Mouse (Mus musculus) urinary bladder, postnatal 14 days (tissue): ENCODE results near the gene Abhd2.
"Not testable (repeated sequence)": the region's sequence is repeated elsewhere in the genome, so short reads cannot be mapped to it uniquely, and the experiment has no call there.

Source experiments
- DNase-seq: peaks from one replicate; pipeline ENCODE4 v3.0.0; 2021; ENCODE audit warnings: low spot score

The Abhd2 gene

DNA sequence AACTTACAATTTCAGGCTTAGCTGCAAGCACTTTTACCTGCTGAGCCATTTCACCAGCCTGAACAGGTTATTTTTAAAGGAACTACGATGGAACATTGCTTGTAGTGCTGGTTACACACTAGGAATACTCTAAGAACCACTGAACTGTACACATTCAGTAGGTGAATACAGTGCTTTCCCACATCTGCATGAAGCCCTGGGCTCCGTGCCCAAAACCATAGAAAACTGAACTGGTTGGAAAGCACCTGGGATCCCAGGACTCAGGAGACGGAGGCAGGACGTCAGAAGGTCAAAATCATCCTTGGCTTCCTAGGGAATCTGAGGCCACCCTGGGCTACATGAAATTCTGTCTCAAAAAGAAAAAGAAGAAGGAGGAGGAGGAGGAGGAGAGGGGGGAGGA lies 6.8 kb upstream of the Abhd2 start:
- DNase-seq: no peak

DNA sequence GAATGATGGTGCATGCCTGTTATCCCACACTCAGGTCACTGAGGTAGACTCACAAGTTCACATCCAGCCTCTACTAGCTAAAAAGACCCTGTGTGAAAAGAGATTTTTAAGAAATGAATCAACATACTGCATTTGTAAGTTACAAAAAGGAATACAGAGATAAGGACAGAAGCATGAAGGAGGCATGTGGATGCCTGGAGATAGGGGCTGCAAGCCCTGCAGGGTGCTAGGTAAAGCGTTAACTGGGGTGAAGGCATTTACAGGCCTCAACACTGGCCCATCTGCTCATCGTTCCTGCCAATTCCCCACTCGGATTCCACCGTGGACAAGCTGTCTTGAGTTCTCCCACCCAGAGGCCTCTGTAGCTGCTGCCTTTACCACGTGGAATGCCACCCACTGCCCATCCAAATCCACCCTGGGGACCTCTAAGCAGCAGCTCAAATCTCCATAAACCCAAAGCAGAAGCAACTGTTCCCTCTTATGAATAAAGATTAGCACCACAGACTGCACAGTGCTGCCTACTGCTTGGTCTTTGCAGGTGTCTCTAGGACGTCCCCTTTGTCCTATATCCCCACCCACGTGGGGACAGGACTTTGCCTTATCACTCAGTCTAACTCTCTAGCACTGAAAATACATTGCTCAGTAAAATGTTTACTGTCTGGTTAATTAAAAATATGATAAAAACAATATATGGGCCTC lies 5.2 kb upstream of the Abhd2 start:
- no peak for DNase-seq

DNA sequence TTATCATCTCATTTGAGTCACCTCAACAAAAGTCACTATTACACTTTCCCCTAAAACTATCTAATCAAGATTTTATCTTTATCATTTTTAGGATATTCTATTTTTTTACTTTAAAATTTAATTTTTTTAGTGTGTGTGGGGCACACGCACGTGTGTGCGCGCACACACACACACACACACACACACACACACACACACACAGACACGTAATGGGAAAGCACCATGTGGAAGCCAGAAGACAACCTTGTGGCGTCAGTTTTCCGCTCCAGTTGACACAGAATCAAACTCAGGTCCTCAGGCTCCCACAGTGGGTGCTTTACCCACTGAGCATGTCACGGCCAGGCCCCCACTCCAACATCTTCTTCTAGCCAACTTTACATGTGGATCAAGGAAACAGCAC lies 4.1 kb upstream of the Abhd2 start:
- no peak for DNase-seq

DNA sequence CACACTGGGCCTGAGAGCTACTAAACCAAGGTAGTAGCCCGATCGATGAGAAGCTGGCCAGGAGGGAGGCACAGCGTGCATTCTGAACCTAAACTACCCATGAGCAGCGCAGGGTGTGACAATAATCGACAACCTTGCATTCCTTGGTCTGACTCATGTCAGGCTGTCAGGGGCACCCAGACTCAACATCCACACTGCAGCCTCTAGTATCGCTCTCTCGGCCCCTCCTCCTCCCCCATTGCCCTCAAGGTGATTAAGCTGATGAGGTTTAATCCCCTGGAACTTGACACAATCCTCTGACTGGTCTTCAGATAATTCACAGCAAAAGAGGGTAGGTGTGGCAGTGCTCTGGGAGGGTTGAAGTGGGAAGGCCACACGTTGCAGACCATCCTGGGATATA lies 3.6 kb upstream of the Abhd2 start:
- no peak for DNase-seq

DNA sequence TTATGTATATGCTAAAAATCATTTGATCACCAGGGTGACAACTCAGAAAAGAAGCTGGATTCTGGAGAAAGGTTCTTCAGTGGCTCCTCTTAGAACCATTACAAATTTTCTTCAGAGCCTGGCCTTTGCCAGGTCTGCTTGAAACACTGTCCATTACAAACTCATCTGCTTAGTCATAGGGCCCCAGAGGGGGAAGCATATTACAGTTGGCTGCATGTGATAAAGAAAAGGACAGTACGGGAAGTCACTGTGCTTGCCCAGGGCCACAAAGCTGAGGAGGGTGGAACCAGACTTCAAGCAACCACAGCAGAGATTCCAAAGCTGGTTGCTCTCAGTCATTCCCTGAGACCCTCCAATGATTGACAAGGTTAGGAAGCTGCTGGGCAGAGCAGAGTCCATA lies 3.1 kb upstream of the Abhd2 start:
- DNase-seq: no peak

DNA sequence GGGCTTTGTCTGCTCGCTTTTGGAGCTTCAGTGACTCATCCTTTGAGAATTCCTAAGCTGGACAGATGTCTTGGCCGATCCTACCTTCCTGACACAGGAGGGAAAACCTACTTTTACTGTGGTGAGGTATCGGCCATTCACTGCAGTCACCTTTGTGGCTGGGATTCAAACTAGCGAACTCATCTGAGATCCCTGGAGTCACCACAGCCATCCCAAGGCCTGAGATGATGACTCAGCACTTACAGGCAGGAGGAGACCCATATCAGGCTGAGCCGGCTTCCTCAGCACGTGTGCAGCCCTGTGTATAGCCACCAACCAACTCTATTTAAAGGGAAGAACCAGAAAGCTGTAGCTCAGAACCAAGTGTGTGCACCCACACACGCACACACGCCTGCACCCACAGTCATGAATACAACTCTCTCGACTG lies 2.0 kb upstream of the Abhd2 start:
- DNase-seq: no peak

DNA sequence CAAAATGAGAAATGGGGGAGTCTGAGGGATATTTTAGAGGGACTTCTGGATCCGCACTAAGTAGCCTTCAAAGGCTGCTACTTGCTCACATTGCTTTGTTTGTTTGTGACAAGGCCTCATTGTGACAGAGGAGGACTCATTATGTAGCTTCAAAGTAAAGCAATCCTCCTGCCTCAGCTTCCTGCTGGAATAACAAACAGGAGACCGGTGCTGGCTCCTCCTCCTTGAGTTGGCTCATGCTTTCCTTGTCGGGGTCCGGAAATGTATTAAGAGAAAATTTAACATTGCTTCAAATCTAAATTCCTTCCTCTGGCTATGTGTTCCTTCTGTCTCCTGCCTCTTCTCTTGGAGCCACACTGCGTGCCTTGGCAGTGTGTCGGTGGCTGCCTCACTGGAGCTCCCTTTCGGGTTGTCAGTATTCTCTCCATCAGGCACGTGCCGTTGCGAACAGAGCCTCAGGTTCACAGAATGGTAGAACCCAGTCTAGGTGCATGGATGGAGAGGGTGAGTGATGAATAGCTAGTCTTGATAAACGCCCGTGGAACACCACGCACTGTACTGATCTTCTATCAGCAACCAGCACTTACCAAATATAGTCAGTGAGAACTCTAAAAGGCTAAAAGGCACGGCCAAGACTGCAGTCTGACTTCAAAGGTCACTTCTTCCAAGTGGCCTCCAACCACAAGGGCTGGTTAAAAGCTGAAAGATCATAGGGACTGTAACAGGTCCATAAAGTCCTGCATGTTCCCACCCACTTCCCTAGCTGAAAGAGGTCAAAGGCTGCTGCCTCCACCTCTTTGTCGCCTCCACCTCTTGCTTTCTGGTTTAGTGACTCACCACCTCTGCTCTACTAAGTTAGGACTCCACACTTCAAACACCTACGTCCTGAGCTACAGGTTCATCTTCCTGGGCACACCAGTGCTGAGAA lies 874 bp upstream of the Abhd2 start:
- no peak for DNase-seq

DNA sequence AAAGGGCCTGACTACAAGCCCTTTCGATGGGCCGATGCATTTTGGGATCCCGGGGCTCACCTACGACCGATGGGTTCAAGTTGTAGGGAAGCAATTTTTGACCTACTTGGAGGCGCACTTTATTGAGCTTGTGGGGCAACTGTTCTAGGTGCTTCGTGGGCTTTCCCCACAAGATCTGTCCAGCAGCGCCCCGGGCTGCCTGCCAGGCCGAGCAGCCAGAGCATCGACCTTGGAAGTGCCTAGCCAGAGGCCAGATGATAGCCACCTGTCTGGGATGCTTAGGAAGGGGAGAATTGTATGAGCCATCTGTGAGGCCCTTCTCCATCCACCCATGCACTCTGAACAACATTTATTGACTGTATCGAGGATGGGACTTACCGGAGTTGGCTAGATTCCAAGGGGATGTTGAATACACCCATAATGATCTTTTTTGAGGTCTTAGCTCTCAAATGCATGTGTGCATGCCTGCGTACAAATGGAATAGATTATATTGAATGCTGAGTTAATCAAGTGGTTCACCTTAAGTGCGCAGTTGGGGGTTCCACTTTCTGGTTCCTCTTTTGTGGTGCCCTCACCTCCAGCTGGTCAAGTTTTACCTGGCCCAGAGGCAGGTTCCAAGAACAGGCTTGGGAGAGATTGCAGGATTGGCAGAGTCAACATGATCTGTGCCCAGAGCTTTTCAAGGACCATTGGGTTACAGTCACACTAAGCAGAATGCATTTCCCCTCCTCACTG lies 906 bp downstream of the Abhd2 start:
- DNase-seq: no peak

DNA sequence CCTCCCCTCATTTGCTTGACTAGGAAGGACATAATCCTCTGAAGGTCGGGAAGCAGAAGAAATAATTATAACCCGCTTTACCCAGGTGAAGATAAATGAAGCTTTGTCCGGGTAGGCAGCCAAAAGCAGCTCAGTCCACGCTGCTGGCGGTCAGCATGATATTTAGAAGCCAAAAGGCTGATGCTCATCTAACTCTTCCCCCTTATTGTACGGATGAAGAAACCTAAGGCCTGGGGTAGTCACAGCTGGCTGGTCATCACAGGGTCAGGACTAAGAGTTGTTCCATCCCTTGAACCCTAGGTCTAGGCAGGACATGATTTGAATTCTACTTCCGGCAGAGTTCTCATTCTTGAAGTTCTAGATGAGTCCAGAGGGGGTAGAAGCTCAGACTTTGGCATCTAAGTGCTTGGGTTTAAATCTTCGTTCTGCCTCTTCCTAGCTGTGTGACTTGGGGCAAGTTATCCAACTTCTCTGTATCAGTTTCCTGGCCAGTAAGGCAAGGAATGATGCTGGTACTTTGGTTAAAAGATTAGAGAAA lies 1.5 kb downstream of the Abhd2 start:
- no peak for DNase-seq

DNA sequence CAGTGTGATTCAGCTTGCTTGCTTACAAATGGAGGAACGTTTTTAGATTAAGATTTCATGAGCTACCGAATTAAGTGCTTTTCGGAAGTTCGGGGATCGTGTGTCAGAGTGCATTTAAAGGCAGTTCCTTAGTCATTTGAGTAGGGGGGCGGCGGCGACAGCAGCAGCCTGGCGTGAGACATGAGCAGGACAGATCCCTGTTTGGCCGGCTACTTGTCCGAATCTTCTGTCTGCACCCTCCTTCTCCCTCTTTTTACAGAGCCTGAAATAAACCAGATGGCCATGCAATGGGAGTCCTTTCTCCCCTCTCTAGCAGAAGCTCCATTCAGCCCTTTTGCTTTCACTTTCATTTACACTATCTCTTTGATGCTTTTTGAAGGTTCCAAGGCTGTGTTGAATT lies 2.3 kb downstream of the Abhd2 start:
- DNase-seq: no peak

DNA sequence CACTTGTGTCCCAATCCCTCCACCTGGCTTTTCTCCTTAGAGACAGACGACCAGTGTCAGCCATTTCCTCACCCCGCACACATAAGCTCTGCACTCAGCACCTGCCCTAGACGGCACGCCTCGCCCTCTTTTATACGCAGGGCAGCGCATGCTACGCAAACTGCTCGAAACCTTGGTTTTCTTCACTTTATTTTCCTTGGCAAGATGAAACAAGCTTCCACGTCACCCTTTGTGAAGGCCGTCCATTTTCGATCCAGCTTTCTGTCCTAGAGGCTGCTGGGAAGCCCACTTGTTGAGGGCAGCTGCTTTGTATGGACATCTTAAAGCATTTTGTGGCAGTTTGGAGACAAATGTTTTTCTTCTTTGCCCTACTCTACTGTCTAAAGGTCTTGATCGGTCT lies 5.4 kb downstream of the Abhd2 start:
- no peak for DNase-seq

DNA sequence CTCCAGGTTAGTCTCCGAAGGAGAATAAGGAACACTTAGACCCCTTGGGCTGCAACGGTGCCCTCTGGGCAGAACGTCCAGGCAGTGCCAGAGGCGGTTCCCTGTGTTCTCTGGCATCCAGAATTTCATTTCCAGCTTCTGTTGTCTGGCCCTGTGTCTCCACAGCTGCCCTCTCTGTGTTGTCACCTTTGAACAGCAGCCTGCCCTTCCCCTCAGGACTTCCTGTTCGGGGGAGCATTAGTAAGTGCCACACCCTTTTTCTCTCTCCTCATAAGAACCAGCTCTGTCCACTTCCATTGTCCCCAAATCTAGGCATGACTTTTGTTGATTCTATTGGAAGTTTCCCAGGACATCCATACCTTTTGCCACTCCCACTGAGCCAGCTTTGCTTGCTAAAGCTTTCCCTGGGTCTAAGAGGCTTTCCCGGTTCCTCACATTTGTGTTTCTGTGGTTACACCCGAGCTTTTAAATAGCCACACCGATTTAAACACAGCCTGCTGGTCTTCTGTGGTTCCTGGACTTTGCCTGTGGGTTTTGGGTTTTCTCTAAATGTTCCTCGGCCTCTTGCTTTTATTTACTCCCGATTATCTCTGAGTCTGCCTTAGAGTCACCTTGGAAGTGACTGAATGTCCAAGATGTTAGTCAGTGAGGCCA lies 6.5 kb downstream of the Abhd2 start:
- peak; percentile 37 for DNase-seq

DNA sequence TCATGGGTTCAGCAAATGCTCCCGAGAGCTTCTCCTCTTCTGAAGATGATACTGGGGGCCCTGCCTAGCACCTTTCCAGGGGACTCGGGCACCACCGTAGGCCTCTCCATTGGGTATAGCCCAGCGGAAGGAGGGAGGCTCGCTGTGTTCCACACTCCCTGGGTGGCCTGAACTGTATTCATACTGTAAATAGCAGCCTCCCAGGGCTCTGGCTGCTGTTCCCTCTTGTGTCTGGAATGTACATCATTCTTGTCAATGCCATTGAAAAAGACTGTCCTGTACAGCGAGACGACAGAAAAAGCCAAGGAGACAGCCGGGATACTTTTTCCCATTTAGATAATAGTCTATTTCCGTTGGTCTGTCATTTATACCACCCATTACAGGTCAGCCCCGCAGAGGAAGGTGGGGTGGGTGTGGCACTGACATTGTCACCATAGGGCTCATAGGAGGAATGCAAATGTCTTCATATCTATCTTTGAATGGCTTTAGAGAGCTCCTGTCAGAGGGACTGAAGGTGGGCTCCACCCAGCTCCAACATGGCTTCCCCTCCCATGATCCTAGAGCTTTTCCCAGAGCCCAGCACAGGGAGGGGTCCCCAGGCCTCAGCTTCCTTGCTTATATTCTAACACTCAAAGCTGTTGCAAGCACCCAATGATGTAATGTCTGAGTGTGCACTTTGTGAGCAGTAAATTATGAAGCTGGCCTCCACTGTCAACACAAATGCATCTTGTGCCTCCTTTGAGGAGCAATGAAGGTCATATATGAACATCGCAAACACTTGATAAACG lies 10.1 kb downstream of the Abhd2 start:
- DNase-seq: no peak

DNA sequence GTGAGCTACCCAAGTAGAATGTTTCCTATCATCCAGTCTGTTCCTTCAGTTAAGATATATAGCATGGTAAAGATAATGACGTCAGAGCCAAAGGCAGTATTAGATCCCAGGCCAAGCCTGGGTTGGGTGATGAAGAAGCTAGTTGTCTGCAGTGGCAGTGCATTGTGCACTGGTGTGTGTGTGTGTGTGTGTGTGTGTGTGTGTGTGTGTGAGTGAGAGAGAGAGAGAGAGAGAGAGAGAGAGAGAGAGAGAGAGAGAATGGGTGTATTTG lies 10.6 kb downstream of the Abhd2 start:
- DNase-seq: not testable (repeated sequence)

DNA sequence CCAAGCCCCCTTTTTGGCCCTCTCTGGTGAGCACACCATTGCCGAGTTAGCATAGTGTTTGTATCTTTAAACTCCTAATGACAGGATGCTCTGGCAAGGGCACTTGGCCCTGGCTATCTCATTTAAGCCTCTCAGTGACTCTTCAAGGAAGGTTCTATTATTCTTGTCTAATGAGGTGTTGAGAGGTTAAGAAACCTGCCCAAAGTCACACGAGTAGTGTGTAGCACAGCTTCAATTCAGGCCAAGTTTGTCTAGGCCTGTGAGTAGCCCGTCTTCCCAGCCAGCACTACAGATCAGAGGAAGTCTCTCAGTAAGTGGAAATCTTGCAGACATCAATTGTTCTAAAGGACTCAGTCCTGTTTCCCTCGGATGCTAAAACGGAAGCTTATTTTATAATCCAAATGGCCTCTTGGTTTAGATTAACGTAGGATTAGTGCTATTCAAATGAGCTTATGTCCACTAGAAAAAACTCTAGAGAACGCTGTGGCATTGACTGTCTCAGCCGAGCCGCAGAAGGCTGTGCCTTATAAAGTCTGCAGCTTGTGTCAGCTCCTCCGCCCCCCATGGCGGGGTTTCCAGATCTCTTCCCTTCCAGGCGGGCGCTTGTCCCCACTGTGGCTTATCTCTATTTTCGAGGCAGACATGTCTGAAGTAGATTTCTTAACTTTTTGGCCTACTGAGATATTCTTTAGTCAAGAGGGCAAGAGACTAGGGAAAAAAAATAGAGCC lies 11.3 kb downstream of the Abhd2 start:
- no peak for DNase-seq

DNA sequence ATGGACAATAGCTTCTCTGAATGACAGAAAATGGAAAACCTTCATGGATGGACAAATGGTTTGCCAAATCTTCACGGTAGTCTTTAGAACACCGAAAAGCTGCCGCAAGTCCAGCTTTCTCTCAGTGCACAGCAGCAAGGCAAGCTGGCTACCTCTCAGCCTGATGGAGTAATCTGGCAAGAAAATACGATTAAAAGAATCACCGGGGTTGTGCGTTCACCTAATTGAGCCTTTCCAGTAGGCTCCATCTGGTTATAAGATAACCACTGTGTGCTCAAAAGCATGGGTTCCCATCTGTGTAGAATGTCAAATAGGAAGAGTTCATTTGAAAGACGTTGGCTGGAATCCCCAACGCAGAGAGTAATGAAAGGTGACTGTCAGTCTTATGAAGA lies 11.9 kb downstream of the Abhd2 start:
- no peak for DNase-seq

DNA sequence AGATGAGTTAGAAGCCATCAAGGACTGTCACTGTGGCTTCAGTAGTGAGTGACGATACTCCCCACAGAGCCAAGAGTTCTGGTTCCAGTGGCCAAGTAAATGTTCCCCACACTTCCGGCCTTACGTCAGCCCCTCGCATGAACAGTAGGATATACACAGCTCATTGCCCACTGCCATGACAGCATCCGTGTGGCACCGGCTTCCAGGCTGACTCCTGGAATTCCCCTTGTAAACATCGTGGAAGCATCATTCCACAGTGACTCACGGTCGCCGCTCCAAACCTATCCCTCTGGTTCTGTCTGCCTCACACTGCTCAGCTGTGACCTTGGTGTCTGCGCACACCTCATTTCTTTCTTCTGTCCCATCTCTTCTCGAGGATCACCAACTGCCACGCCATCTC lies 12.4 kb downstream of the Abhd2 start:
- DNase-seq: no peak

DNA sequence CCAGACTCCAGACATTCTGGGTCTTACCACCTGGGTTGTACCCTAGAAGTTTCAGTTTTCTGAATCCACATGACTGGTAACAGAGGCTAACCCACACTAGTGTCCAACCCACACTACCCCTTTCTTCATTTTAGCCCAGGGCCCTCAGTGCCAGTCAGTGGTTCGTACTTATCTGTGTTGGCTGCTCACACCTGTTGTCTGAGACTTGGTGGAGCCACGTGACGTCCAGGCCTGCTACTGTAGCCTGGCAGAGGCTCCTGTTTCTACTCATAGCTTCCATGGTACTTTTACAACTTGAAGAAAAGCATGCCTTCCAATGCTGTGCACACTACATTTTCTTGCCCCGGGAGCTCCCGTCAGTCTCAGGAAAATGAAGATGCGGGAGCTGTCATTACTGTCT lies 14.2 kb downstream of the Abhd2 start:
- no peak for DNase-seq

DNA sequence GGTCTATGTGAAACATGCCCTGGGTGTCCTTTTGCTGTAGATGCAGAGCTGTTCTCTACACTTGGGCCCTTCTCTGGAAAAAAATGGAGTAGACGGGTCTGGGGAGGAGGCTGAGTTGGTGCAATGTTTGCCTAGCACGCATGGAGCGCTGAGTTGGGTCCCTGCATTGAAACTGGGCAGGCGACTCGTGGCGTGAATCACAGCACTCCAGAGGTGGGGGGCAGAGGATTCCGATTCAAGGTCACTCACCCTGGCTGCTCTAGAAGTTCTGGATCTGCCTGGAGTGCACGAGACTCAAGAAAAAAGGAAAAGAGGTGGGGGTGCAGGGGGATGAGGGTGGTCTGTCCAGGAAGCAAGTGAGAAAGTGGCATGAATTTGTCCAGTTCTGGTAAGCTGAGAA lies 14.9 kb downstream of the Abhd2 start:
- no peak for DNase-seq

DNA sequence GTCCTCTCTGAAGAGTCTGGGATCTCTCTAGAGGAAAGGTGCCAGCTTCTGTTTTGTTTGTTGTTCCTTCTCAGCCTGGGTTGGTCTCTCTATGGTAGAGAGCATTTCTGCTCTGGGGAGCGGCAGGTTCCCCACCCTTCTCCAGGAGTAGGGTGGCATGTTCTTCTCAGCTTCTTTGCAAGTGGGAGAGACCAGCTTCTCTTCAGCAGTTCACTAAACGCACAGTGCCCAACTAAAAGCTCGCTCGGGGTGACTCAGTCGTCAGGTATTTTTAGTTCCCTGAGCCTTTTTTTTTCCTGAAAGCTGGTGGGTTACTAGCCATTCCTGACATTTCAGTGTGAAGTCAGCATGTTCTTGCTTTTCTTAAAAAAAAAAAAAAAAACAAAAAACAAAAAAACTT lies 15.4 kb downstream of the Abhd2 start:
- no peak for DNase-seq
